Mouse (Mus musculus) brain, embryonic 18.5 days (tissue): ENCODE results near the gene Myom3.

Experiments
- DNase-seq: peaks from one replicate; pipeline ENCODE4 v3.0.0-alpha.2; 2012; ENCODE audit warnings: low read depth, low spot score

Gene Myom3

GRCm38 (mm10) chr4:135855536-135856222 is 96.2 kb downstream of the Myom3 start, which contains the start of gene Srsf10:
Gene Srsf10 (plus strand): TSS chr4:135855747.
- peak; percentile 95 for DNase-seq

GRCm38 (mm10) chr4:135856223-135857091 is 96.9 kb downstream of the Myom3 start:
- DNase-seq: no peak

GRCm38 (mm10) chr4:135857597-135858186 is 98.2 kb downstream of the Myom3 start:
- no peak for DNase-seq
